Mouse (Mus musculus) midbrain, embryonic 11.5 days (tissue): Measurements from ENCODE around the gene Alpl. TPM values are rescaled to one million over a fixed set of nuclear protein-coding genes. Genes with fewer than 3 reads are reported as not detected.

Source experiments
- ATAC-seq: fragments of 200-750 bp; cut with Nextera tagmentation; 2 replicates; pipeline ENCODE4 v1.8.0; 2017; ENCODE audit warnings: moderate TSS enrichment, moderate library complexity; ENCODE audit not compliant: low FRiP score
- DNase-seq: peaks from one replicate; pipeline ENCODE4 v3.0.0; 2015; ENCODE audit warnings: low spot score; ENCODE audit errors: missing footprints
- H3K27ac ChIP-seq: fragments of 300-500 bp; sonication (generic); 2 replicates; pipeline ENCODE4 v1.5.1; 2014; ENCODE audit warnings: low read depth, low read length
- H3K27me3 ChIP-seq: fragments of 300-500 bp; sonication (generic); 2 replicates; pipeline ENCODE4 v1.6.1; 2014; ENCODE audit warnings: mild to moderate bottlenecking, low read length, moderate library complexity, mixed read lengths; ENCODE audit not compliant: control insufficient read depth, insufficient read depth
- H3K36me3 ChIP-seq: fragments of 300-500 bp; sonication (generic); 2 replicates; pipeline ENCODE4 v1.6.1; 2014; ENCODE audit warnings: mild to moderate bottlenecking, low read length, moderate library complexity, mixed read lengths; ENCODE audit not compliant: control insufficient read depth, insufficient read depth
- H3K4me1 ChIP-seq: fragments of 300-500 bp; sonication (generic); 2 replicates; pipeline ENCODE4 v1.6.1; 2014; ENCODE audit warnings: low read length; ENCODE audit not compliant: control insufficient read depth, insufficient read depth
- H3K4me2 ChIP-seq: fragments of 300-500 bp; sonication (generic); 2 replicates; pipeline ENCODE4 v1.6.1; 2014; ENCODE audit warnings: mild to moderate bottlenecking, moderate library complexity
- H3K4me3 ChIP-seq: fragments of 300-500 bp; sonication (generic); 2 replicates; pipeline ENCODE4 v1.5.1; 2014; ENCODE audit warnings: low read depth, low read length
- H3K9ac ChIP-seq: fragments of 300-500 bp; sonication (generic); 2 replicates; pipeline ENCODE4 v1.6.1; 2014; ENCODE audit warnings: low read length
- H3K9me3 ChIP-seq: fragments of 300-500 bp; sonication (generic); 2 replicates; pipeline ENCODE4 v1.6.1; 2016; ENCODE audit warnings: low read length; ENCODE audit not compliant: control insufficient read depth
- WGBS: fragments of 180-500 bp; shearing (Covaris S2); extraction: QIAGEN DNeasy Blood & Tissue Kit; methylation state at CpG from one replicate; pipeline ENCODE4 v1.1.7; 2014; 5-methylcytosine and 5-hydroxymethylcytosine counted together
- polyA plus RNA-seq: library from polyadenylated mRNA; unstranded; fragments of >200 nt; fragmentation: Nextera tagmentation; extraction: Ambion mirVana; gene quantifications from 2 replicates; pipeline ENCODE4 v1.2.1, GENCODE M21; 2014

Gene Alpl
- polyA plus RNA-seq, 1 experiment from 2014 or later: 23.7 TPM

DNA sequence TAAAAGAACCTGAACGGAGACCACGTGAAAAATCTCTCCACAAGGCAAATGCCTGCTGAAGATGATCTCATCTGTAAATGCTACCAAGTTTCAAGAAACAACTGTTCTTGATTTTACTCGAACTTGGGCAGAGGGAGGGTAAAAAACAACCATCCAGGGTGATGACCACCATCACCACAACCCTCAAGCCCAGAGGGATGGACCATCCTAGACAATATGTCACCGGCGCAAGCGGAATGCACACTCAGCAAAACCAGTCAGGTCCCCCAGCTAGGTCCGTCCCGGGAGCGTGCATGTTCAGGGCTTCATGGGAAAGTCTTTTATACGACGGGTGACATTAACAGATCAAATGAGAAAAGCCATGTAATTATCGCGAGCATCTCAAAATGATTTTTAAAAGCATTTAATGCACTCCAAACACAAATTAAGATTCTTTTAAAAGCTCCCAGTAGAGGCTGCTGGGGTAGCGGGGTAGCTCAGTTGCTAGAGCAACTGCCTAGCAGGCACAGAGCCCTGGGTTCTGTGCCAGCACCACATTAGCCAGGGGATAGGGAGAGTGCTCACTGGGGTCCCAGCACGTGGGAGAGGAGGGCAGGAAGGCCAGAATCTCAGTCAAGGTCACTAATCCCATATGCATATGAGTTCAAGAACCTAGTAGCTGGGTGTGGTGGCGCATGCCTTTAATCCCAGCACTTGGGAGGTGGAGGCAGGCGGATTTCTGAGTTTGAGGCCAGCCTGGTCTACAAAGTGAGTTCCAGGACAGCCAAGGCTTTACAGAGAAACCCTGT lies 17.6 kb downstream of the Alpl start:
- H3K4me2 ChIP-seq: no peak overlapping the region
- H3K9ac ChIP-seq: no peak overlapping the region
- no peak overlapping the region for H3K27ac ChIP-seq
- no peak for ATAC-seq
- no peak overlapping the region for H3K4me3 ChIP-seq
- no peaks in the 10 kb centered on the region for H3K27me3 ChIP-seq
- no peaks in the 10 kb centered on the region for H3K9me3 ChIP-seq
- WGBS: 88% methylated on average over 17 of the region's 17 CpGs
- DNase-seq: no peak
- no peaks in the 10 kb centered on the region for H3K36me3 ChIP-seq
- peaks cover 1% of the 10 kb centered on the region; the same call in 1 of the 2 replicates for H3K4me1 ChIP-seq

DNA sequence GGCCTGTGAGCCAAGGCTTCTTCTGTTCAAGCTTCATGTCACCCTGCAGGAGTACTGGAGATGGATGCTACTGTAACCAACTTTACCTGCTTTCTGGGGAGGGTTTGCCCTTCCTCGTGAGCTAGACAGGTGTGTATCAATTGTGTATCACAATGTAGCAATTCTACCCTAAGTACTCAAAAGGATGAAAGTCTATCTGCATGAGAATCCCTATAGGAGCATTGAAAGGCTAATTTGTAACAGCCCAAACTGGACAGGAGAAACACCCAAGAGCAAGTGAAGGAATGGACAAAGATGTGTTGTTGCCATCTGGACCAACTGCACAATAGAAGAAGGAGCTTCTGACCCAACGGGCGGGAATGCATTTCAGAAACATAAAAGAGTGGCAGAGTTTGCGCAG lies 18.3 kb downstream of the Alpl start:
- Histone ChIP-seq H3K4me2 (no peak overlapping the region), H3K4me3 (no peak overlapping the region), H3K9ac (no peak overlapping the region), H3K4me1 (peaks cover 3% of the 10 kb centered on the region; the same call in 1 of the 2 replicates), H3K36me3 (no peaks in the 10 kb centered on the region), H3K27me3 (no peaks in the 10 kb centered on the region), H3K27ac (no peak overlapping the region), H3K9me3 (no peaks in the 10 kb centered on the region)
- ATAC-seq: no peak
- 86% methylated on average over 4 of the region's 4 CpGs for WGBS
- no peak for DNase-seq

DNA sequence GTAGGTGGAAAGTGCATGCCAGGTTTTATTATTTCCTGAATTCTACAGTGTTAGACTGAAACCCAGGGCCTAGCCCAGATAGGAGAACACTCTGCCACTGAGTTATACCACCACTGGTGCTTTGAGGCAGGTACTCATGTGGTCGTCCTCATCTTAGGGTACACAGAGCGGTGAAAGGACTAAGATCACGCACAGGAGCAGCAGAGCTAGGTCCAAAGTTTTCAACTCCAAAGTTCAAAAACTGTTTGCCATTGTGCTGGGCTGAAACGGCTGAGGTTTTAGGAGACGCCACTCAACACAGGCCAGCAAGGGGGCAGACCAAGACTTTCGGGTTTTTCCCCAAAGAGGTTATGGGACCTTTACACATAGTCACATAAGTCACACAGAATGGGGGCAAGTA lies 21.7 kb downstream of the Alpl start:
- Histone ChIP-seq H3K36me3 (no peaks in the 10 kb centered on the region), H3K4me3 (no peak overlapping the region), H3K4me2 (no peak overlapping the region), H3K4me1 (peaks cover 3% of the 10 kb centered on the region; the same call in 1 of the 2 replicates), H3K9ac (no peak overlapping the region), H3K27me3 (no peaks in the 10 kb centered on the region), H3K9me3 (no peaks in the 10 kb centered on the region), H3K27ac (no peak overlapping the region)
- WGBS: 90% methylated on average over 6 of the region's 6 CpGs
- ATAC-seq (no peak), DNase-seq (no peak)

DNA sequence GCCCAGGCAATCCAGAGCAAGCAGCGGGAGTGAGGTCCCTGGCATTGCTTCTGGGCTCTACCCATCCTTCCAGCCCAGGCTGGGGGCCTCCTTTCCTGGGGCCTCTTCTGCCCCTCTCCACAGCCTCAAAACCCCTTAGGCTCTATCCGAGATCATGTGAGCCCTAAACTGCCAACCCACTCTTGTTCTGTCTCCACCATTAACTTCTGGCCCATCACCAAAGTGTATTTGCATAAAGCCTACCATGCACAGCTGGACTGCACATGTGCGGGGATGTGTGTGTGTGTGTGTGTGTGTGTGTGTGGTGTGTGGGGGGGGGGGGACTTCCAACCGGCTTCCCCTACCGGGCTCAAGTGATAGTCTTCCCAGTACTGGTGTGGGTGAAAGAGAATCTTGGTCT lies 22.2 kb downstream of the Alpl start:
- Histone ChIP-seq H3K27me3 (no peaks in the 10 kb centered on the region), H3K9me3 (no peaks in the 10 kb centered on the region), H3K27ac (no peak overlapping the region), H3K4me1 (peaks cover 3% of the 10 kb centered on the region; the same call in 1 of the 2 replicates), H3K4me3 (no peak overlapping the region), H3K9ac (no peak overlapping the region), H3K4me2 (no peak overlapping the region), H3K36me3 (no peaks in the 10 kb centered on the region)
- 83% methylated on average over 5 of the region's 5 CpGs for WGBS
- no peak for ATAC-seq
- DNase-seq: no peak

DNA sequence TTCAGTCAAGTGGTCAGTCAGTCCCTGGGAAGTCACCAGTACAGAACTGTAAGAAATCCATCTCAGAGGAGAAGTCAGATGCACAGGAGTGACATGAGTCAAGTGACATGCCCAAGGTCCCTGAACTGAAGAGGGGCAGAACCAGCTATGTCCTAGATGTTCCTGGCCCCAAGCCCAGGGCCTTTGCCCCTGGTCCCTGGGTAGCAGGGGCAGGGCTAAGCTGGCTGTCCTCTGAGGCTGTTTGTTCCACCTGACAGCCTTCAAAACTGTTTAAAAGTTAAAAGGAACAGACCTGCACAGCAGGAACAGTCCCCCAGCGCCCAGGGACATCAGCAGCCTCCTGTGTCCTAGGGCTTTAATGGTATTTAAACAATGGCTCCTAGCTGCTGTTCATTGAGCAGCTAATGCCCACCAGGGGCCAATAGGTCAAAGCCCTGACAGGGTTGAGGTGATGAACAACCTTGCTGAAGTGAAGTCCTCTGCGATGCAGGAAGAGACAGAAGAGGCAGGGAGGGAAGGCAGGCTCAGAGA lies 22.8 kb downstream of the Alpl start:
- Histone ChIP-seq H3K9ac (no peak overlapping the region), H3K4me3 (no peak overlapping the region), H3K27me3 (no peaks in the 10 kb centered on the region), H3K27ac (no peak overlapping the region), H3K36me3 (no peaks in the 10 kb centered on the region), H3K4me1 (peaks cover 3% of the 10 kb centered on the region; the same call in 1 of the 2 replicates), H3K9me3 (no peaks in the 10 kb centered on the region), H3K4me2 (no peak overlapping the region)
- 9% methylated on average over 2 of the region's 2 CpGs for WGBS
- DNase-seq: no peak
- ATAC-seq: no peak

DNA sequence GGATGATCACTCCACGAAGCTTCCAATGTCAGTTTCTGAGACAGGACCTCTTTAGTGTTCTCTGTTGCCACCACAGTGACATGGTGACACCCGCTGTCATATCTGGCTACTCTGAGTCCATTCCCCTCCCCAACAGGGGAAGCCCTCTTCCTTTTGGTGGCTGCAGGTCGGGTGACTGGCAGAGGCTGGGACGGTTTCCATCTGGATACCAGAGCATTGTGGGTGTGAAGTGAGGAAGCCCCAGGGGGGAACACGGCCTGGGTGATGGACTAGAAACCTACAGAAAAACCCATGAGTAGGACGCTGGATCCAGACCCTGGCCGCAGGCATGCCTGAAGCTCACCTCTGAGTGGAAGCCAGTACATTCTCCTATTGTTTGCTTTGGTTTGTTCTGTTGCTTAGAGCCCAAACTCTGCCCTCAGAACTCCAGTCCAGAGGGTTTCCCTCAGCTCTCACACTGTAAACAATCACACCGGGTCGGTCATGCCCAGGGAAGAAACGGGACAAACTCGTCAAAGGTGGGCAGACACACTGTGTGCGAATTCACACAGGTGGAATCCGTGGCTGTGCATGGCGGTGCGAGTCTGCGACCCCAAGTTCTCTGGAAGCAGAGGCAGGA lies 23.6 kb downstream of the Alpl start:
- no peak for ATAC-seq
- 90% methylated on average over 16 of the region's 16 CpGs for WGBS
- Histone ChIP-seq H3K9ac (no peak overlapping the region), H3K4me2 (no peak overlapping the region), H3K9me3 (no peaks in the 10 kb centered on the region), H3K36me3 (no peaks in the 10 kb centered on the region), H3K27ac (no peak overlapping the region), H3K27me3 (no peaks in the 10 kb centered on the region), H3K4me3 (no peak overlapping the region), H3K4me1 (peaks cover 3% of the 10 kb centered on the region; the same call in 1 of the 2 replicates)
- DNase-seq: no peak

DNA sequence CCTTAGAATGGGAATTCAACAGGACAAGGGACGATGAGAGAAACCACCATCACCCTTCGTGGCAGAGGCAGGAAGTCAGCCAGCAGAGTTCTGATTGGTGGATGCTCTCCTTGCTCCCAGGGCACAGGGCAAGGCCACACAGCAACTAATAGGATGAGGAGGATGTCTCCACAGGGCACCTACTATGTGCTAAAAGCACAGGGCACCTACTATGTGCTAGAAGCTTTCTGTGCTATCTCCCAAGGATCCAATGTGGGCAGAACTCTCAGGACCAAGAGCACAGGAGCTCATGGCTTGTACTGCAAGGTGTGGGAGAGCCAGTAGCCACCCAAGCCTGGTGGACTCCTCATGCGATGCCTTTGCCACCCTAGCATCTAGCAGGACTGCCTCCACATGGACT lies 24.4 kb downstream of the Alpl start:
- 76% methylated on average over 3 of the region's 3 CpGs for WGBS

DNA sequence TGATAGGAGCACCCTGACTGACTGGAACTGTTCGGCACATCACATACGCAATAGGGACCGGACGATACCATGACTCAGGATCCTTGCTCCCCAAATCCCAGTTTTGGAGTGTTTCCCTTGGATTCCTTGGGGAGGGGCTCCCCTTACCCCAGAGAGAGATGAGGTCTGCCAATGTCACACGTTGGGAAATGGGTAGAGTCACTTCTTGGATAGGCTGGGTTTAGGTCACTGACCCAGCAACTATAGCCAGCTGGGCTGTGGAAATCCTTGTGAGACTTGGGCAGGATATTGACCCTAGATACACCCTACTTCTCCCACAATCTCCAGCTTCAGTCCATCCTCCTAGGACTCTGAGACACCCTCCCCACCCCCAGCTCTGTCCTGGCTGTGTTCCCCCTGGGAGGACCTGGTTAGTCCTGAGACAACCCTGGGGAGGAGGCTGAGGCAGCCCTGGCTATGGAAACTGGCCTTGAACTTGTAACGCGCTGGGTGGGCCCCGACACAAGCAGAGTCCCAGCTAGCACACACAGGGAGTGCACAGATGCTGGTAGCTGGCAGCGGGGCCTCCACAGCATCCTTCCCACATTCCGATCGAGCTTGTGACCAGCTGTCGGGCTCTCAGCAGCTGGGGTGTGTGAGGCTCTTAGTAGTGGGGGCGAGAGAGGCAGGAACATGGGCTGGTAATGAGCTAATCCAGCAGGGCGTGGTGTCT lies 25.1 kb downstream of the Alpl start:
- ATAC-seq: no peak
- no peak overlapping the region for H3K4me3 ChIP-seq
- no peak for DNase-seq
- H3K27me3 ChIP-seq: no peaks in the 10 kb centered on the region
- WGBS: 71% methylated on average over 14 of the region's 14 CpGs
- H3K27ac ChIP-seq: no peak overlapping the region
- no peaks in the 10 kb centered on the region for H3K36me3 ChIP-seq
- no peak overlapping the region for H3K9ac ChIP-seq
- peaks cover 9% of the 10 kb centered on the region for H3K4me1 ChIP-seq
- H3K4me2 ChIP-seq: no peak overlapping the region
- H3K9me3 ChIP-seq: no peaks in the 10 kb centered on the region

More for the DNA sequence above, 24.4 kb downstream of the Alpl start:
- H3K4me2 ChIP-seq: no peak overlapping the region
- H3K4me3 ChIP-seq: no peak overlapping the region
- H3K36me3 ChIP-seq: no peaks in the 10 kb centered on the region
- no peak overlapping the region for H3K9ac ChIP-seq
- H3K27ac ChIP-seq: no peak overlapping the region
- peaks cover 3% of the 10 kb centered on the region; the same call in 1 of the 2 replicates for H3K4me1 ChIP-seq
- H3K27me3 ChIP-seq: no peaks in the 10 kb centered on the region
- DNase-seq (no peak), ATAC-seq (no peak)
- H3K9me3 ChIP-seq: no peaks in the 10 kb centered on the region

DNA sequence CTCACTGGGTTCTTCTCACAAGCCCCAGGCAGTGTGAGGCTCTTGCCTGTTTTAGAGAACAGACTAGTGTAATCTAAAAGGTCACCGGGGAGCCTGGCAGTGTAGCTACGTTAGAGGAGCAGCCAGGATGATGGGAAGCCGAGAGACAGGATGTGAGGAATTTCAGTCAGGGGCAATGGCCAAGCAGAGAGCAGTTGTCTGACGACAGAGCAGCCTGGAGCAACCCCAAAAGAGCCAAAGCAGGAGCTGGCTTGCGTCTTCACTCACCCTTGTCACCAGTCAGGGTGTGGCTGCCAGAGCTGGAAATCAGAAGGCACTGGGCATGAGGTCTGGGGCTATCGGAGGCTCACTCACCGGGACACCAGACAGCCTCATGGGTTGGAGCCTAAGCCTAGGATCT lies 26.5 kb downstream of the Alpl start:
- H3K27me3 ChIP-seq: no peaks in the 10 kb centered on the region
- WGBS: 63% methylated on average over 7 of the region's 7 CpGs
- H3K27ac ChIP-seq: no peak overlapping the region
- no peak overlapping the region for H3K4me2 ChIP-seq
- no peak overlapping the region for H3K9ac ChIP-seq
- no peak overlapping the region for H3K4me3 ChIP-seq
- no peak for ATAC-seq
- H3K36me3 ChIP-seq: no peaks in the 10 kb centered on the region
- H3K4me1 ChIP-seq: peaks cover 22% of the 10 kb centered on the region
- DNase-seq: no peak
- no peaks in the 10 kb centered on the region for H3K9me3 ChIP-seq
